ENCODE assay signal across 8 mouse cellular contexts in the genomic region with DNA sequence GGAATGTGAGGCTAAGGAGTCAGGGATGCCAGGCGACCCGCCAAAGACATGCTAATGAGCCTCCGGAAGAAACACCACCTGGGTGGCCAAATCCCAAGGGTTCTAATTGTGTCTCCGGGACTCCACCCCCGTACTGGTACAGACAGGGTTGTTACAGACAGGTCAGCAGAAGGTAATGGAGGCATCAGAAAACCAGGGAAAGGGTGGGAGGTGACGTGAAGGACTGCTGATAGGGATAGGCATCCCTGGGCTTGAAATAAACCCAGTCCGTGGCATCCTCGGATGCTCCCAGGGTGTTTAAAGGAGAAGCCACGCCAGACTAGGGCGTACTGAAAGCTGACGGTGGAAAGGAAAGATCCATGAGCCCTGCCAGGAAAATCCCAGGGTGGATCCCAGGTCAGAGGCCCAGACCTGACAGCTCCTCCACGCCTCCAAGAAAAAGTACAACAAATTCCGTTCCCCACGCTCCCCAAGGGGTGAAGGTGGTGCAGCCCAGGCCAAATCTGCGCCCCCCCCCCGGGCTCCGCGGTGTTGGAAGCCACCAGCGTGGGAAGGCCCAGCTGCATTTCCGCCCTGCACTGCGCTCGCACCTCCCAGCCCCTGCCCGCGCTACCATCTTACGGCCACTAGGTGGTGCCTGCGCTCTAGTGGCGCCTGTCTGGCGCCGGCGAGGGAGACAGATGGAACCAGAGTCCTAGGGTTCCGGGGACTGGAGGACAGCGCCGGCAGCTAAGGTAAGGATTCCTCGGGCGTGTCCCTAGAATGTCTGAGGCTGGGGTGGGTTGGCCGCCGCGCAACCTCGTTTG. TPM values are rescaled to one million over a fixed set of nuclear protein-coding genes. Genes with fewer than 3 reads are reported as not detected.
DNase-seq lines count a peak whose midpoint lies in the region; ATAC-seq and TF ChIP-seq lines count a peak whose summit lies in the region.

A gene (plus strand): TSS at position 172 of the 806 bp plus-strand sequence.

- peak within 1 kb of the TSS; percentile 57 for H3K9ac ChIP-seq in hindbrain, embryonic 14.5 days

- H3K4me1 ChIP-seq in hindbrain, embryonic 14.5 days (replicated peaks; ENCODE audit: control insufficient read depth, insufficient read depth, low read length) = peaks cover 6% of the 10 kb centered on the region

- no peaks in the 10 kb centered on the region for H3K27me3 ChIP-seq in Patski
- H3K27me3 ChIP-seq in hindbrain, embryonic 14.5 days (ENCODE audit: control insufficient read depth, insufficient read depth, low read length) = no peaks in the 10 kb centered on the region

- peak; percentile 94 for ATAC-seq in Patski
- peak; percentile 94 for ATAC-seq in hindbrain, embryonic 14.5 days (ENCODE audit: low FRiP score)

- CTCF ChIA-PET in Patski (lab: Charles Lee) = interaction anchor here (0.7 to 6.7 kb wide), 27 partner anchors 10 to 191 kb away, joined by 3 to 86 read pairs (median 5); a partner anchor contains a TSS

- TF ChIP-seq CTCF in Patski (IDR thresholded peaks at IDR 0.05) = peak; percentile 100

- POLR2A ChIA-PET in Patski (lab: Charles Lee) = interaction anchor here (0.5 to 2.0 kb wide), 10 partner anchors 11 to 193 kb away, joined by 3 to 10 read pairs (median 5); a partner anchor contains a TSS

- peak; percentile 69 for DNase-seq in Patski (ENCODE audit: low read depth, low spot score)
- peak; percentile 99 for DNase-seq in cerebellum, postnatal 14 days
- DNase-seq in frontal cortex, postnatal 25 days (ENCODE audit: low spot score in 2 of 2) = peak; percentile 95 to 98
- peak; percentile 97 for DNase-seq in hindbrain, embryonic 14.5 days (ENCODE audit: low spot score)
- DNase-seq in layer of hippocampus, postnatal 36 days = peak; percentile 97 to 98
- peak; percentile 96 for DNase-seq in lung, postnatal 36 days
- DNase-seq in retina, postnatal 1 day = peak; percentile 94
- DNase-seq in urinary bladder, adult 18-20 months (ENCODE audit: low spot score in 2 of 2) = peak; percentile 93 to 97

- no peaks in the 10 kb centered on the region for H3K36me3 ChIP-seq in hindbrain, embryonic 14.5 days (replicated peaks; ENCODE audit: control insufficient read depth, insufficient read depth)

- H3K4me2 ChIP-seq in hindbrain, embryonic 14.5 days (replicated peaks) = peak within 1 kb of the TSS; percentile 81

- peak within 1 kb of the TSS; percentile 75 for H3K27ac ChIP-seq in hindbrain, embryonic 14.5 days

- in situ Hi-C loops in Patski (cut with MboI; ENCODE audit: low pct_unique_long_range_greater_than_20kb) = loop anchor here (10.0 kb wide), 1 partner anchor 196 kb away; no protein-coding TSS in a partner anchor

- no peaks in the 10 kb centered on the region for H3K9me3 ChIP-seq in hindbrain, embryonic 14.5 days (ENCODE audit: control insufficient read depth, low read length)

- under 1% methylated on average over 39 of the region's 39 CpGs for WGBS in hindbrain, embryonic 14.5 days

- H3K4me3 ChIP-seq in hindbrain, embryonic 14.5 days (replicated peaks; ENCODE audit: low read length) = peak within 1 kb of the TSS; percentile 46

RNA-seq across cellular contexts. Expression of the gene that starts here (rescaled TPM):
- 63.7 TPM for polyA plus RNA-seq in Patski (2021)
- polyA plus RNA-seq in hindbrain, embryonic 14.5 days (2014; fragmentation: Nextera tagmentation; extraction: Ambion mirVana) = 99.2 and 103 TPM in 2 replicates
- 100 to 1,000 TPM; 238 to 258 TPM for total RNA-seq in layer of hippocampus, postnatal 36 days (2021)

Comparison
In these comparisons a context has a peak if more than half of its experiments do, and no peak if none do; other contexts are left out.
1. Peak in every context shown above with its lines: DNase-seq, ATAC-seq, H3K4me3 ChIP-seq and H3K27ac ChIP-seq.